Mouse (Mus musculus) brain, embryonic 14.5 days (tissue): ENCODE measurements around the gene Sufu.

ENCODE experiments used
- CTCF ChIP-seq: fragments of 200-500 bp; IDR thresholded peaks from 2 replicates; pipeline ENCODE4 v1.5.1; 2012; ENCODE audit warnings: inconsistent platforms, mild to moderate bottlenecking, moderate library complexity, borderline replicate concordance; ENCODE audit not compliant: insufficient read depth, insufficient read length; ENCODE audit errors: extremely low read depth
- POLR2A ChIP-seq: fragments of 200-500 bp; IDR thresholded peaks from 2 replicates; pipeline ENCODE4 v1.6.1; 2012; ENCODE audit warnings: mild to moderate bottlenecking, inconsistent platforms, borderline replicate concordance; ENCODE audit not compliant: poor library complexity, insufficient read depth, insufficient read length, severe bottlenecking; ENCODE audit errors: extremely low read depth

DNA sequence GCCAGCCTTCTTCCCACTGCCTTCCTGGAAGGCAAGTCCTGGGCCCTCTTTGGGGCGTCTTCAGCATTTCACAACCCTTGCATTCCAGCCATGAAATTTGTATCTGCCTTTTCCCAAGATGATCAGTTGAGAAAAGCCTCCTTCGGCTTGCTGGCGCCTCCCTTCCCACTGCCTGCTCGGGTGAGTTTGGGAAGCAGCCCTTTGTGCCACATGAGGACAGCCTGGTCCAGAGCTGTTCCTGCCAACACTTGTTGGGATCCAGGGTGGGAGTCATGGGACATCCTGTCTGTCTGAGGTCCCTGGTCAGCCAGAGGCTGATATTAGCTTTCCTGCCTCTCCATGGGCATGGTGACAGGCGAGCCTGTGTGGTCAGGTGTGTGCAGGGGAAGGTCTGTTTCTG lies 61.1 kb downstream of the Sufu start:
- TF ChIP-seq CTCF (no peak), POLR2A (no peak)
